Mouse (Mus musculus) 3T3-L1 (cell line): ENCODE data around the gene Styxl1.

Experiments used
- DNase-seq: peaks from one replicate; pipeline ENCODE4 v3.0.0-alpha.2; 2015; ENCODE audit warnings: low read depth, low spot score

Styxl1 gene

GRCm38 (mm10) chr5:135697711-135698111, 80.5 kb downstream of the Styxl1 start:
- no peak for DNase-seq
